Mouse (Mus musculus): ENCODE results near the gene Gm5485.

The Gm5485 gene

DNA sequence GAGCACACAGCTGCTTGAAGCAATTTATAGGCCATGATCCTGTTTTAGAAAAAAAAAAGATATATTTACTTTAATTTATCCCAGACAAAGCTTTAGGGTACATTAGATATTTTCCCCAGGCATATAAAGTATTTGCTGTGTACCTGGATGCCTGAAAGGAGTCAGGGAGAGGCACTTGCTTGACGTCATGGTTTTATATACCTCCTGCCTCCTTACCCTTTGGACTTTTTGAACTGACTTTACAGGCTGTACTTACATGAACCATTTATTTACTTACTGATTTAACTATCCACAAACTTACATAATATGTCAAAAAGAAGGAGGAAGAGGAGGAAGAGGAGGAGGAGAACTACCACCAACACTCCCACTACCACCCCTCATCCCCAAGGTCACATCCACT is at the start of gene Gm5485:
Gm5485 (minus strand) TSS at position 171 of the 400 bp plus-strand sequence.
- no peak for DNase-seq

- DNase-seq: no peak
Measured at GRCm38 (mm10) chr16:48453264-48453663, 41.0 kb upstream of the Gm5485 start.

- DNase-seq: no peak
Measured at GRCm38 (mm10) chr16:48446161-48446925, 34.1 kb upstream of the Gm5485 start.

GRCm38 (mm10) chr16:48444589-48444988 is 32.4 kb upstream of the Gm5485 start:
- no peak for DNase-seq

GRCm38 (mm10) chr16:48437476-48437875 is 25.3 kb upstream of the Gm5485 start:
- DNase-seq: no peak

DNA sequence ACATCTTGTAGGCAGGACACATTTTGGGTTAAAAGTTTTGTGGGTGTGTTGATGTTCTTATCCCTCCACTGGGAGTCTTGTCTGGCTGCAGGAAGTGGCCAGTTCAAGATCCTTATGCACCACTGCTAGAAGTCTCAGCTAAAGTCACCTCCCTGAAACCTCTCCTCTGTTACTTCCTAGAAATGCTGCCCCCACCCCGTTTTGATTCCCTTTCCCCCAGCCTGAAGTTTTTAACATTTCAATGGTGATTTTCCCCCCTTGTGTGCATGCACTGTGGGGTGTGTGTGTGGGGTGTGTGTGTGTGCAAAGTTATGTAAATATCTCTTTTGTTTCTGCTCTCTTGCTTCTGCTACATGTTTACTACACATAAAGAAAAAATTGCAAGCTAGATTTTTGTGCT is 23.2 kb upstream of the Gm5485 start:
- no peak for DNase-seq

GRCm38 (mm10) chr16:48431027-48431426 is 18.8 kb upstream of the Gm5485 start, which contains the start of gene Morc1:
Gene Morc1 (plus strand): TSS chr16:48431237.
- DNase-seq: no peak

GRCm38 (mm10) chr16:48429427-48429826 is 17.2 kb upstream of the Gm5485 start:
- no peak for DNase-seq

DNA sequence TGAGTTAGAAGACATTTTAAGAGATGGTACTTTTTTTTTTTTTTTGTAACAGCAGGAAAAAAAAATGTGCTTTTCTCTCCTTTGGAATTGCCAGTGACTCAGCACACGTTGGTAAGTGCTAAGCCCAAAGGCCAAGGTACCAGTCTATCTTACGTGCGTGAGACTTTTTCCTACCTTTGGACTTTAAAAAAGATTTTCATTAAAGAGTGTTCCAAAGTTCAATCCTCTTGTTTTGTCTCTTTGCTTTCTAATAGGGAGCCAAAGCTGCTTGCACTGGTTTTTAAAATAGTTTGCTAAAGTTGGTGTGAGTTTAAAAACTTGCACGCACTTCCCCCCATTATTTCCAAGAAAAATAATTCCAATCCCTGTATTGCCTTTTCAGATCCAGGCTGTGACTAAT is 11.9 kb upstream of the Gm5485 start:
- no peak for DNase-seq

DNA sequence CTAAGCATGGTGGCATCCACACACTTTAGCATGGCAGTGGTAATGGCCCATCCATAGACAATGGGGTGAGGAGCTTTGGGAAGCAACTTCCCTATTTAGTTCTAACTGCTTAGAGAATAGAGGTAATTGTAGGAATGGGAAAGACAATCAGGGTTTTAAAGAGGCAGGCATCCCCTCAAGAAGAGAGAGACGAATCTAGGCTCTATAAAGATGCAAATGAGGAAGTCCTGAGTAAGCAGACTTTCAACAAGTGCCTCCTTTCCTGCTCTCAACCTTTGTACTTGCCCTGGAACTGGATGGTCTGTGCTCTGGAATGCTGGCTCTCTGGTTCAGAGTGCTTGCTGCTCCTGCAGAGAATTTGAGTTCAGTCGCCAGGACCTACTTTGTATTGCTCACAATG is 10.3 kb upstream of the Gm5485 start:
- DNase-seq: peak; percentile 75

GRCm38 (mm10) chr16:48419035-48419434 is 6.8 kb upstream of the Gm5485 start:
- no peak for DNase-seq

DNA sequence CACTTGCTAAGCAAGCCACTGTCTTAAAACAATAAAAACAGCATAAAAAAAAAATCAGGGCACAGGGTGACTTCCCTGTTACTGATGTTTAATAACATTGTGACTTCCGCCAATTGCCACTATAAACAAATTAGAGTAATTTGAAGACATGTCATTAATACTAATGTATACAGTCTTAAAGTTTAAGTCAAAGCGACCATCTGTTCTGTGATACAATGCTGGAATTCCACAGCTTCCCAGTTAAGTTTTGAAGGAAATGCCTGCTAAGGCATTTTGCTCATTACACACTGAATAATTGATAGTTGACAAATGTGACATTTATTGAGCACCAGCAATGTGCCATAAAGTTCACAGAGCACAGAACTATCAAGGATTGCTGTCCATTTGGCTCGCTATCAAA is 6.3 kb upstream of the Gm5485 start:
- no peak for DNase-seq

DNA sequence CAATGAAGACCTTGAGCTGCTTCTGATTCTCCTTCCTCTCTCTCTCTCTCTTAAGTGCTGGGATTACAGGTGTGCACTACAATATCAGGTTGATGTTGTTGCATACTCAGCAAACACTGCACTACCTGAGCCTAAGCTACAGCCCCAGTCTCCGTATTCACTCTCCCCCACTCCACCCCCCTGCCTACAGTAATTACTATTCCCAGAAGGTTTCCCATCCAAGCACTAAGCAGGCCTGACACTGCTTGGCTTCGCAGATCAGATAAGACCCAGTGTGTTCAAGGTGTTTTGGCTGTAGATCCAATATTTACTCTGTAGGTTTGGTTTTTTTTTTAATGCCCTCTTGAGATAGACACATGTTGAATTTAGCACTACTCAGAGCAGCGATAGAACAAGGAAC is 2.1 kb downstream of the Gm5485 start:
- no peak for DNase-seq

DNA sequence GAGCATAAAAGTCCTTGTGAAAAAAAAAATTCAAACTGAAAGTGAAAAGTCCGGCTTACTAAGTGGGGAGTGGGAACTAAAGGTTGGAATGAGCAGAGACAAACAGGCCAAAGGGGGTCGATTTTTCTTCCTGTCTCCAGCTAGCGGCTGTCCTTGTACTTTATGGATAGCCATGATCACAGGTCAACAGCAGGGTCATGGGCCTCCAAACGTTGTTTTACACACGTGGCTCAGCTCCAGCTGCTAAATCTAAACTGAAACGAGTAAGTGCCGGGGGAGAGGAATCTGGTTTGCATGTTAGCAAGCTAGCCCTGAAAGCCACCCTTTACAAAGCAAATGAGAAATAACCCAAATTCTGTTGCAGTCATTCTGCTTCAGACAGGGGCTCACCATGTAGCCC is 2.6 kb downstream of the Gm5485 start:
- no peak for DNase-seq

DNA sequence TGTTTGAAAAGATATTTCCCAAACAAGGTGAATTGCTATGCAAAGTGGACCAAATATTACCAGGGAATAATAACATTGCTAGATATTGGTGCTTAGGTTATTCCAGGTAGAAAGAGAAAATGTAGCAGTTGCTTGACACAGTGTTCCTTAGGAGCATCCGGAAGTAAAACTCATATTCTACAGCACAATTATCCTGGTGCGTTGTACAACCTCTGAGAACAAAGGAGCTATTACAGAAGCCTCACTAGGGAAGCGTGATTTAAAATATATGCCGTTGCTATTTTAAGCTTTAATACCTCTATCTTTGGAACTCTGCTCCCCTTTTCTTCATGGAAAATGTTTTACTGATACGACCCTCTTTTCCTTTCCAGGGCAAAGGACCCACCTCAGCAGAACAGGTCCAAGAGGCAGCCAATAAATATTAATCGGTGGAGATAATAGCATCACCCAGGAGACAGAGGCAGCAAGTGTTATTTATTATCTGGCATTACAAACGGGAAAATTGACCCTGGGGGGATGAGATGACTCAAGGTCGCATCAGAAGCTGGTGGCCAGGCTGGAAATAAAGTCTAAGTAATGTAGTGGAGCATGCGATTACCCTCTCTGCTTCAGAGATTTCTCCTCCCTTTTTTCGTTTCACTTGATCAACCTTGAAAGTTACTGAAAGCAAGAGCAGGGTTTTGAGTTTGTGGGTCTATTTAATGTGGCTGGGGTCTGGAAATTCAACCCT is 6.4 kb downstream of the Gm5485 start:
- no peak for DNase-seq

DNA sequence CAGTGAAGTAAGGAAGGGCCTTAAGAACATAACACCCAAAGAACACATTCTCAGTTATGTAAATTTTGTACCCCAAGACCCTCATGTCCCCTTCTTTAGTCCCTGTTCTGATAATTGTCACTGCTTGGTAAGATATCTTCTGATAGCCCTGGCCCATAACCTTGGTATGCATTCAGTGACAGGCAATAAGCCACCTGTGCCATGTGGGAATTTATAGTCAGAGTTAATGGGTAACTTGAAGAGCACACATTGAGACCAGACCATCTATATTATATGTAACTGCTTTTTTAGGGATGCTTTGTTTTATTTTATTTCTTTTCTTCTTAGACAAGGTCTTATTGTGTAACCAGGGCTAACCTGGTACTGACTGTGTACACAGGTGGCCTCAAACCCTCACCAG is 8.2 kb downstream of the Gm5485 start:
- DNase-seq: no peak

- no peak for DNase-seq
Measured at GRCm38 (mm10) chr16:48403423-48403822, 8.8 kb downstream of the Gm5485 start.

DNA sequence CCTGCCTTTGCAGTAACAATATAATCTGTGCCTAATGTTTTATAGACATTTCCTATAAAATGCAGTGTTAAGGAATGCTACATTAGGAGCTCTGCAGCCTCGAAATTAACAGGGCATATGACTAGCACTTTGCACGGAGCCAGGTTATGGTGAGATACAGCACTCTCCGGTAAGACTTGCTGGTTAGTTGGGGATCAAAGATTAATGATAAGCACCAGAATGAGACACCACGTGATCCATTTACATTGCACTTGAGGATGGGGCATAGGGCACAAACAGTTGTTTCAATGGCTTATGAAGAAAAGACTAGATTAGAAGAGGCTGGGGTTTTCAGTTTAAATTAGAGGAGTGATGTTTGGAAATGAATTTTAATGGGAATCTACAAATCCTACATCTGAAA is 9.3 kb downstream of the Gm5485 start:
- no peak for DNase-seq

DNA sequence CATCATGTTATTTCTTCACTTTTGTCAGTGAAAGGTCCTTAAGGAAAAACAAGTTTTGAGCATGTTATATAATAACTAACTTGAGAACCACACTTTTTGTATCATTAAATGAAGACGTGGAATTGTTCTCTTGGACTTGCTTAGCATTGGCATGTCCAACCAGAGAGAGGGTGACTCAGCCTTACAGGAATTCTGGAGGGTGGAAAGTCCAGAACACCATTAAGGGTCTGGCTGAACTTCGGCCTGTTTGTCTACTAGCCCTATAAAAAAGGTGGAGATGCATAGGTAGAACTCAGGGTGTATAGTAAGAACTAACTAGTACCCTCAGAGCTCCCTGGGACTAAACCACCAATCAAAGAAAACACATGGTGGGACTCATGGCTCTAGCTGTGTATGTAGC is 16.9 kb downstream of the Gm5485 start:
- no peak for DNase-seq

GRCm38 (mm10) chr16:48386982-48387381 is 25.2 kb downstream of the Gm5485 start:
- DNase-seq: no peak

DNA sequence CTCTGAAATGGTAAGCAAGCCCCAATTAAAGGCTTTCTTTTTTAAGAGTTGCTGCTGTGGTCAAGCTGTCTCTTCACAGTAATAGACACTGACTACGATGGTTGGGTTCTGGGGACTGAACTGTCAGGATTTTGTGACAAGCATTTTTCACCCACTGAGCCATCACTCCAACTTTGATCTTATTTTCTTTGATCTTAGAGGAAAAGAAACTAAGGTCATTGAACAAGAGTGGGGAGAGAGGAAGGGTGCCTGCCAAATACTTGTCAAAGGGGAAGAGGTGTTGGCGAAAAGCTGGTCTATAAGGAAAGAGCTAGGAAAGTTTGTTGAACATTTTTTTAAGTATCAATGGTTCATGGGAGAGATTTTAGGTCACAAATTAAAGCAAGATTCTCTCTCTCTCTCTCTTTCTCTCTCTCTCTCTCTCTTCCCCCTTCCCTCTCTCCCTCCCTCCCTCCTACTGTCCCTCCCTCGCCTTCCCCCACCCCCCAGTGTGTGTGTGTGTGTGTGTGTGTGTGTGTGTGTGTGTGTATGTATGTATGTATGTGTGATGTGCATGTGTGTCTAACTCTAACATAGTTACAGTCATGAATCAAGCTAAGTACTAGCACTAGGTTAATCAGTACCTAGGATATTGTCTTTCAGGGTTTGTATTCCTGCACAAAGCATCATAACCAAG is 28.5 kb downstream of the Gm5485 start:
- DNase-seq: no peak

DNA sequence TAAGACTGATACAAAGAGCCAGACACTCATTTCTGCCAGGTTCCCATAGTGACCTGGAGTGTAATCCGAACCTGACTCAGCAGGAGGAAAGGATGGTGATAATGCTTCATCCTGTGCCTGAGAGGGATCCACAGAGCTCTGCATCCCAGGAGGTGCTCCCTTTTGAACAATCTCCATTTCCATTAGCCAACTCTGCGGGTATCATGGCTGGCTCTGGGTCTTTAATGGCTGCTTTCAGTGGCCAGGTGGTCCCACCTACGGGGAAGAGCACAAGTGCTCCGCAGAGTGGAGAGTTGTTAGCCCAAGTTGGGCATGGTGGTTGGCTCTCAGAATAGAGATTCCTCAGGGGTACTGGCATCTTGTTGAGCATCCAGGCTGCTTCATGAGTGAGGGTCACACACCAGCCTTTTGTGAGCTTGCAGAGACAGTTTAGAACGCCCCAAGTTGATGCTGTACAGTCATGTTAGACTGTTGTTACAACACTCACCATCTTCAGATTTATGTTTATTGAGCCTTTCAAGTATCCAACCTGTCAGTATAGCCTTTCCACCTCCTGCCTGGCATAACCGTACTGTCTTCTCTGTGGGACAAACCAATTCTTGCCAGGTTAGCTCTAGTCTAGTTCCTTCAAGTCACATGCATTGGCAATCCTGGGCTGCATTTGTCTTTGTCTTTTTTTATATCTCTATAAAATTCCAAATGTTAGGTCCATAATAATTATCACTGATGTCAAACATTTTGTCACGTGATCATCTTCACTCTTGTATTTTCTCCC is 38.3 kb downstream of the Gm5485 start:
- DNase-seq: no peak

- no peak for DNase-seq
Measured at GRCm38 (mm10) chr16:48372461-48372860, 39.8 kb downstream of the Gm5485 start.

Data from kidney, adult 18-20 months (tissue).